Mouse (Mus musculus) lung, adult 2 months (tissue): ENCODE measurements around the gene Arpc2.

Source experiments
- CTCF ChIP-seq: fragments of 200-500 bp; IDR thresholded peaks from 2 replicates; pipeline ENCODE4 v1.5.1; 2011; ENCODE audit warnings: mild to moderate bottlenecking, low read length, control low read depth; ENCODE audit not compliant: insufficient read depth
- POLR2A ChIP-seq: fragments of 200-500 bp; IDR thresholded peaks from 2 replicates; pipeline ENCODE4 v1.6.1; 2011; ENCODE audit warnings: low read depth, mild to moderate bottlenecking, control low read depth, low read length, borderline replicate concordance; ENCODE audit errors: extremely low read depth

DNA sequence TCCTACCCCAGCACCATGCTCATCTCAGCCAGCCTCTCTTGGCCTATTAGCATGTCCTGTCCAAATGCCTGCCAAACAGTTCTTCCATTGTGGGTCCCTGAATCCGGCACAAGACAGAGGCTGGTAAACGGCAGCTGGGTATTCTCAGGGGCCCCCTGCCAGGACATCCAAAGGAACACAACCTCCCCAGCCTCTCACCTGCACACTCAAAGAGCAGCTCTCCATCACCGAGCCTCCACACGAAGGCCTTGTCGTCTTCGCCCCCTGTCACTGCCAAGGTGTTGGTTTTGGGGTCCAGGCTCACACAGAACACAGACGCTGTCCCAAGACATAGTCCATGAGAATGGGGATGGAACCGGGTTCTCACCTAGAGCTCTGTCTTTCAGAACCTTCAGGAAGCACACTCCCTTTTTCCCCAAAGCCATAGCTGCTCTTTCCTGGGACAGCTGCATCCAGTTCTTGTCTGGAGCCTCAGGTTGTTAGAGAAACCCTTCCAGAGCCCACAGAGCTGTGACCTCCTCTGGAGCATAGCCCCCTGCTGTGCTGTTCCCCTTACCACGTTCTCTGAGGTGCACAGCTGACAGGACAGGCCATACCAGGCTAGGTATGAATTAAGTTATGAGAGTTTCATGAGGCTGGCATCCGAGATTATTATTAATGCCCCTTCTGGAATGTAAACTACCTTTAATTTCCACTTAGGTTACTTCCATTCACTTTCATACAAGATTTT, 47.2 kb downstream of the Arpc2 start:
- TF ChIP-seq POLR2A, result no peak
- no peak for TF ChIP-seq CTCF
